ENCODE assay signal across 31 mouse cellular contexts in the genomic region with DNA sequence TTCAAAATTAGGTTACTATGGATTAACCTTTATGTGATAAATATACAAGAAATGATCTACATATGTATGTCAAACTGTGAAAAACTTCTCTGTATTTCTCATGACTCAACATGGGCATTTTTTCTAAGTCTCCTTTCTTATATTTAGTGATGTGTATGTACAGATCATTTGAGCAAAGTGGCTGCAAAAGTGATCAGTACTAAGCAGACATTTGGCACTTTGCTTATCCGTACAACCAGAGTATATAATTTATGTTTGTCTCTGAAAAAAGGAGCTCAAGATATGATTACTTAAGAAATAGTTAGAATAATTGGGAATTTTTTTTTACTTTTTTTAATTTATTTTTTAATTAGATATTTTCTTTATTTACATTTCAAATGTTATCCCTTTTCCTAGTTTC.
"Had no signal": no experiment of that assay in that cellular context is flagged by ENCODE, and none has a peak within 500 bp of the region (broad histone marks: within the 10 kb centered on the region; RNA-seq: fewer than 3 reads in every experiment).

No protein-coding gene starts in this region.

- H3K27me3 ChIP-seq: heart, embryonic 12.5 days; heart, embryonic 13.5 days; heart, embryonic 15.5 days; hindbrain, embryonic 12.5 days; hindbrain, embryonic 13.5 days; hindbrain, embryonic 15.5 days; intestine, embryonic 15.5 days; kidney, embryonic 15.5 days had no signal

- H3K4me3 ChIP-seq: heart, embryonic 10.5 days; heart, embryonic 12.5 days; heart, embryonic 13.5 days; heart, embryonic 15.5 days; hindbrain, embryonic 10.5 days; hindbrain, embryonic 12.5 days; hindbrain, embryonic 13.5 days; hindbrain, embryonic 15.5 days; intestine, embryonic 15.5 days; kidney, embryonic 15.5 days; layer of hippocampus, adult 2 months; left cerebral cortex, adult 2 months had no signal

- H3K9me3 ChIP-seq: heart, embryonic 10.5 days; heart, embryonic 12.5 days; heart, embryonic 13.5 days; heart, embryonic 15.5 days; hindbrain, embryonic 10.5 days; hindbrain, embryonic 12.5 days; hindbrain, embryonic 13.5 days; hindbrain, embryonic 15.5 days; intestine, embryonic 15.5 days; kidney, embryonic 15.5 days had no signal

- H3K4me1 ChIP-seq: heart, embryonic 10.5 days; heart, embryonic 12.5 days; heart, embryonic 13.5 days; heart, embryonic 15.5 days; hindbrain, embryonic 10.5 days; hindbrain, embryonic 12.5 days; hindbrain, embryonic 13.5 days; hindbrain, embryonic 15.5 days; intestine, embryonic 15.5 days; kidney, embryonic 15.5 days had no signal

- H3K9ac ChIP-seq: heart, embryonic 12.5 days; heart, embryonic 13.5 days; heart, embryonic 15.5 days; hindbrain, embryonic 12.5 days; hindbrain, embryonic 13.5 days; hindbrain, embryonic 14.5 days; hindbrain, embryonic 15.5 days; intestine, embryonic 15.5 days; kidney, embryonic 15.5 days had no signal

- DNase-seq: heart, postnatal 10 days; heart, postnatal 14 days; heart, postnatal 36 days; heart, postnatal 4 days; kidney, adult 11 months; kidney, adult 18-20 months; kidney, adult 2 months; kidney, adult 8-10 months; kidney, adult 9 months; kidney, postnatal 10 days; kidney, postnatal 14 days; kidney, postnatal 25 days; kidney, postnatal 36 days; kidney, postnatal 4 days; layer of hippocampus, adult 9-11 months; layer of hippocampus, postnatal 36 days had no signal

- H3K36me3 ChIP-seq: heart, embryonic 10.5 days; heart, embryonic 12.5 days; heart, embryonic 13.5 days; heart, embryonic 15.5 days; hindbrain, embryonic 10.5 days; hindbrain, embryonic 12.5 days; hindbrain, embryonic 13.5 days; hindbrain, embryonic 15.5 days; intestine, embryonic 15.5 days; kidney, embryonic 15.5 days had no signal

- H3K27ac ChIP-seq: heart, embryonic 10.5 days; heart, embryonic 13.5 days; heart, embryonic 15.5 days; hindbrain, embryonic 10.5 days; hindbrain, embryonic 12.5 days; hindbrain, embryonic 13.5 days; hindbrain, embryonic 14.5 days; hindbrain, embryonic 15.5 days; hindbrain, postnatal 0 days; intestine, embryonic 15.5 days; kidney, embryonic 15.5 days; kidney, postnatal 0 days; layer of hippocampus, adult 2 months; left cerebral cortex, adult 2 months had no signal
